Mouse (Mus musculus): ENCODE results near the gene Gfer. TPM values are rescaled to one million over a fixed set of nuclear protein-coding genes. Genes with fewer than 3 reads are reported as not detected.

Gene Gfer
- polyA plus RNA-seq, 1 experiment from 2014 or later = 43.3 TPM

GRCm38 (mm10) chr17:24737135-24737810 lies 41.3 kb upstream of the Gfer start:
- WGBS = 22% methylated on average over 8 of the region's 8 CpGs
- TF ChIP-seq CTCF (IDR thresholded peaks at IDR 0.05; ENCODE audit: low read depth) = peak; percentile 32; the same call in 1 of the 2 replicates
- H3K27me3 ChIP-seq (ENCODE audit: insufficient read depth, low read length) = no peaks in the 10 kb centered on the region
- peaks cover 13% of the 10 kb centered on the region for H3K4me1 ChIP-seq (replicated peaks; ENCODE audit: insufficient read depth, low read length)
- H3K4me2 ChIP-seq (ENCODE audit: low read length) = peak overlapping the region; percentile 94
- H3K4me3 ChIP-seq (replicated peaks; ENCODE audit: low read depth, low read length) = peak overlapping the region; percentile 66
- ATAC-seq (replicated peaks; ENCODE audit: low FRiP score, low read depth) = no peak
- H3K9ac ChIP-seq (ENCODE audit: low read depth, low read length) = peak overlapping the region; percentile 70
- H3K9me3 ChIP-seq (replicated peaks; ENCODE audit: low read length) = no peaks in the 10 kb centered on the region
- H3K27ac ChIP-seq = peak overlapping the region; percentile 72; the same call in 1 of the 2 replicates
- no peaks in the 10 kb centered on the region for H3K36me3 ChIP-seq (ENCODE audit: insufficient read depth, low read length)
- DNase-seq (ENCODE audit: low spot score) = no peak

- ATAC-seq (replicated peaks; ENCODE audit: low FRiP score, low read depth) (peak; percentile 95), DNase-seq (ENCODE audit: low spot score) (peak; percentile 100)
- Histone ChIP-seq H3K36me3 (ENCODE audit: insufficient read depth, low read length) (no peaks in the 10 kb centered on the region), H3K4me2 (ENCODE audit: low read length) (peak within 1 kb of the TSS; percentile 94), H3K9ac (ENCODE audit: low read depth, low read length) (peak within 1 kb of the TSS; percentile 70), H3K27me3 (ENCODE audit: insufficient read depth, low read length) (no peaks in the 10 kb centered on the region), H3K9me3 (replicated peaks; ENCODE audit: low read length) (no peaks in the 10 kb centered on the region), H3K27ac (peak within 1 kb of the TSS; percentile 78), H3K4me1 (replicated peaks; ENCODE audit: insufficient read depth, low read length) (peaks cover 13% of the 10 kb centered on the region), H3K4me3 (replicated peaks; ENCODE audit: low read depth, low read length) (peak within 1 kb of the TSS; percentile 66)
- WGBS = under 1% methylated on average over 29 of the region's 29 CpGs
- no peak for TF ChIP-seq CTCF (IDR thresholded peaks at IDR 0.05; ENCODE audit: low read depth)
Measured at GRCm38 (mm10) chr17:24736330-24737051, 40.5 kb upstream of the Gfer start, which contains the start of gene Msrb1. TSS of gene Msrb1 (plus strand) at chr17:24736642.

- no peak overlapping the region; the same call in 1 of the 2 replicates for H3K27ac ChIP-seq
- no peaks in the 10 kb centered on the region for H3K36me3 ChIP-seq (ENCODE audit: insufficient read depth, low read length)
- no peak overlapping the region for H3K4me2 ChIP-seq (ENCODE audit: low read length)
- DNase-seq (ENCODE audit: low spot score) (no peak), ATAC-seq (replicated peaks; ENCODE audit: low FRiP score, low read depth) (no peak)
- H3K9ac ChIP-seq (ENCODE audit: low read depth, low read length) = no peak overlapping the region
- H3K27me3 ChIP-seq (ENCODE audit: insufficient read depth, low read length) = no peaks in the 10 kb centered on the region
- 92% methylated on average over 7 of the region's 7 CpGs for WGBS
- H3K4me3 ChIP-seq (replicated peaks; ENCODE audit: low read depth, low read length) = no peak overlapping the region
- peaks cover 13% of the 10 kb centered on the region for H3K4me1 ChIP-seq (replicated peaks; ENCODE audit: insufficient read depth, low read length)
- TF ChIP-seq CTCF (IDR thresholded peaks at IDR 0.05; ENCODE audit: low read depth) = no peak
- no peaks in the 10 kb centered on the region for H3K9me3 ChIP-seq (replicated peaks; ENCODE audit: low read length)
Measured at GRCm38 (mm10) chr17:24735446-24735845, 39.5 kb upstream of the Gfer start.

GRCm38 (mm10) chr17:24734513-24734912 lies 38.6 kb upstream of the Gfer start:
- Histone ChIP-seq H3K27me3 (ENCODE audit: insufficient read depth, low read length) (no peaks in the 10 kb centered on the region), H3K27ac (no peak overlapping the region), H3K36me3 (ENCODE audit: insufficient read depth, low read length) (no peaks in the 10 kb centered on the region), H3K4me3 (replicated peaks; ENCODE audit: low read depth, low read length) (no peak overlapping the region), H3K9ac (ENCODE audit: low read depth, low read length) (no peak overlapping the region), H3K9me3 (replicated peaks; ENCODE audit: low read length) (no peaks in the 10 kb centered on the region), H3K4me1 (replicated peaks; ENCODE audit: insufficient read depth, low read length) (peaks cover 13% of the 10 kb centered on the region), H3K4me2 (ENCODE audit: low read length) (no peak overlapping the region)
- WGBS = 92% methylated on average over 1 of the region's 1 CpGs
- no peak for DNase-seq (ENCODE audit: low spot score)
- TF ChIP-seq CTCF (IDR thresholded peaks at IDR 0.05; ENCODE audit: low read depth) = peak; percentile 40
- ATAC-seq (replicated peaks; ENCODE audit: low FRiP score, low read depth) = no peak

GRCm38 (mm10) chr17:24733434-24734050 lies 37.6 kb upstream of the Gfer start:
- DNase-seq (ENCODE audit: low spot score) = no peak
- Histone ChIP-seq H3K9ac (ENCODE audit: low read depth, low read length) (no peak overlapping the region), H3K4me2 (ENCODE audit: low read length) (no peak overlapping the region), H3K4me1 (replicated peaks; ENCODE audit: insufficient read depth, low read length) (peaks cover 13% of the 10 kb centered on the region), H3K9me3 (replicated peaks; ENCODE audit: low read length) (no peaks in the 10 kb centered on the region), H3K4me3 (replicated peaks; ENCODE audit: low read depth, low read length) (no peak overlapping the region), H3K27ac (no peak overlapping the region), H3K27me3 (ENCODE audit: insufficient read depth, low read length) (no peaks in the 10 kb centered on the region), H3K36me3 (ENCODE audit: insufficient read depth, low read length) (no peaks in the 10 kb centered on the region)
- TF ChIP-seq CTCF (IDR thresholded peaks at IDR 0.05; ENCODE audit: low read depth) = no peak
- no peak for ATAC-seq (replicated peaks; ENCODE audit: low FRiP score, low read depth)
- WGBS = 90% methylated on average over 21 of the region's 21 CpGs

- 71% methylated on average over 12 of the region's 12 CpGs for WGBS
- no peak for TF ChIP-seq CTCF (IDR thresholded peaks at IDR 0.05; ENCODE audit: low read depth)
- peaks cover 12% of the 10 kb centered on the region for H3K4me1 ChIP-seq (replicated peaks; ENCODE audit: insufficient read depth, low read length)
- ATAC-seq (replicated peaks; ENCODE audit: low FRiP score, low read depth) (no peak), DNase-seq (ENCODE audit: low spot score) (no peak)
- H3K4me3 ChIP-seq (replicated peaks; ENCODE audit: low read depth, low read length) = no peak overlapping the region
- no peaks in the 10 kb centered on the region for H3K36me3 ChIP-seq (ENCODE audit: insufficient read depth, low read length)
- H3K27ac ChIP-seq = no peak overlapping the region
- no peaks in the 10 kb centered on the region for H3K9me3 ChIP-seq (replicated peaks; ENCODE audit: low read length)
- no peak overlapping the region for H3K4me2 ChIP-seq (ENCODE audit: low read length)
- H3K27me3 ChIP-seq (ENCODE audit: insufficient read depth, low read length) = no peaks in the 10 kb centered on the region
- no peak overlapping the region for H3K9ac ChIP-seq (ENCODE audit: low read depth, low read length)
Measured at GRCm38 (mm10) chr17:24732233-24732935, 36.4 kb upstream of the Gfer start.

Data from kidney, postnatal 0 days (tissue).